Mouse (Mus musculus) stomach, embryonic 14.5 days (tissue): ENCODE measurements around the gene Gpr137. TPM values are rescaled to one million over a fixed set of nuclear protein-coding genes. Genes with fewer than 3 reads are reported as not detected.
A peak's percentile ranks its signal among the peaks of the same experiment; 100 is the strongest.

Experiments used
- ATAC-seq: fragments of 200-750 bp; cut with Nextera tagmentation; 2 replicates; pipeline ENCODE4 v1.8.0; 2017; ENCODE audit warnings: low read depth, moderate TSS enrichment; ENCODE audit not compliant: insufficient number of reproducible peaks, insufficient read depth, low FRiP score
- H3K27ac ChIP-seq: fragments of 300-500 bp; sonication (generic); 2 replicates; pipeline ENCODE4 v1.5.1; 2014; ENCODE audit warnings: mild to moderate bottlenecking, low read length, moderate library complexity, mixed read lengths
- H3K27me3 ChIP-seq: fragments of 300-500 bp; sonication (generic); 2 replicates; pipeline ENCODE4 v1.6.1; 2014; ENCODE audit warnings: low read length, control low read depth, mixed read lengths; ENCODE audit not compliant: control insufficient read depth, insufficient read depth
- H3K36me3 ChIP-seq: fragments of 300-500 bp; sonication (generic); 2 replicates; pipeline ENCODE4 v1.6.1; 2014; ENCODE audit warnings: mild to moderate bottlenecking, control low read depth, low read length, moderate library complexity, mixed read lengths; ENCODE audit not compliant: control insufficient read depth, insufficient read depth
- H3K4me1 ChIP-seq: fragments of 300-500 bp; sonication (generic); 2 replicates; pipeline ENCODE4 v1.6.1; 2014; ENCODE audit warnings: low read length, control low read depth, mixed read lengths; ENCODE audit not compliant: control insufficient read depth, insufficient read depth
- H3K4me2 ChIP-seq: fragments of 300-500 bp; sonication (generic); replicated peaks from 2 replicates; pipeline ENCODE4 v1.6.1; 2014; ENCODE audit warnings: low read depth, low read length, control low read depth
- H3K4me3 ChIP-seq: fragments of 300-500 bp; sonication (generic); 2 replicates; pipeline ENCODE4 v1.5.1; 2014; ENCODE audit warnings: low read depth, low read length, control low read depth
- H3K9ac ChIP-seq: fragments of 300-500 bp; sonication (generic); replicated peaks from 2 replicates; pipeline ENCODE4 v1.6.1; 2014; ENCODE audit warnings: low read depth, mild to moderate bottlenecking, control low read depth, low read length, moderate library complexity, mixed read lengths
- H3K9me3 ChIP-seq: fragments of 300-500 bp; sonication (generic); 2 replicates; pipeline ENCODE4 v1.6.1; 2016; ENCODE audit warnings: low read depth, low read length, control low read depth; ENCODE audit not compliant: control insufficient read depth
- WGBS: fragments of 180-500 bp; shearing (Covaris S2); extraction: QIAGEN DNeasy Blood & Tissue Kit; methylation state at CpG from one replicate; pipeline ENCODE4 v1.1.7; 2014; 5-methylcytosine and 5-hydroxymethylcytosine counted together
- polyA plus RNA-seq: library from polyadenylated mRNA; unstranded; fragments of >200 nt; fragmentation: Nextera tagmentation; extraction: Ambion mirVana; gene quantifications from 2 replicates; pipeline ENCODE4 v1.2.1, GENCODE M21; 2014

Gene Gpr137
- polyA plus RNA-seq, 1 experiment from 2014 or later: 21.8 TPM

GRCm38 (mm10) chr19:6922901-6923735 lies 19.2 kb downstream of the Gpr137 start:
- H3K4me3 ChIP-seq: no peak overlapping the region; the same call in 1 of the 2 replicates
- H3K4me1 ChIP-seq: peaks cover 16% of the 10 kb centered on the region
- H3K27me3 ChIP-seq: peaks cover 28% of the 10 kb centered on the region
- WGBS: 62% methylated on average over 6 of the region's 6 CpGs
- H3K4me2 ChIP-seq: no peak overlapping the region
- H3K9me3 ChIP-seq: no peaks in the 10 kb centered on the region
- no peak for ATAC-seq
- no peak overlapping the region for H3K27ac ChIP-seq
- no peaks in the 10 kb centered on the region for H3K36me3 ChIP-seq
- no peak overlapping the region for H3K9ac ChIP-seq

GRCm38 (mm10) chr19:6921647-6922567 lies 20.4 kb downstream of the Gpr137 start, which contains the start of gene Esrra:
TSS of gene Esrra (minus strand) at chr19:6921813.
- no peaks in the 10 kb centered on the region for H3K36me3 ChIP-seq
- 1% methylated on average over 64 of the region's 66 CpGs for WGBS
- H3K4me2 ChIP-seq: peak within 1 kb of the TSS; percentile 89
- H3K4me1 ChIP-seq: peaks cover 16% of the 10 kb centered on the region
- H3K9me3 ChIP-seq: no peaks in the 10 kb centered on the region
- peak; percentile 94 for ATAC-seq
- peak within 1 kb of the TSS; percentile 56; the same call in 1 of the 2 replicates for H3K27ac ChIP-seq
- H3K9ac ChIP-seq: peak within 1 kb of the TSS; percentile 29
- peak within 1 kb of the TSS; percentile 45 for H3K4me3 ChIP-seq
- H3K27me3 ChIP-seq: peaks cover 22% of the 10 kb centered on the region

- 2% methylated on average over 45 of the region's 48 CpGs for WGBS
- ATAC-seq: peak; percentile 1; the same call in 1 of the 2 replicates
- H3K9ac ChIP-seq: peak overlapping the region; percentile 29
- H3K4me2 ChIP-seq: peak overlapping the region; percentile 89
- no peaks in the 10 kb centered on the region for H3K9me3 ChIP-seq
- peaks cover 16% of the 10 kb centered on the region for H3K4me1 ChIP-seq
- peak overlapping the region; percentile 56; the same call in 1 of the 2 replicates for H3K27ac ChIP-seq
- peak overlapping the region; percentile 45 for H3K4me3 ChIP-seq
- H3K36me3 ChIP-seq: no peaks in the 10 kb centered on the region
- peaks cover 13% of the 10 kb centered on the region for H3K27me3 ChIP-seq
These were observed 21.3 kb downstream of the Gpr137 start for GRCm38 (mm10) chr19:6920741-6921636.

- Histone ChIP-seq H3K4me1 (peaks cover 12% of the 10 kb centered on the region), H3K27ac (peak overlapping the region; percentile 56; the same call in 1 of the 2 replicates), H3K9ac (peak overlapping the region; percentile 29; the same call in 1 of the 2 replicates), H3K4me2 (peak overlapping the region; percentile 89), H3K27me3 (0 out of 2 replicates have a peak, but pooled peaks cover 5% of the 10 kb centered on the region), H3K9me3 (no peaks in the 10 kb centered on the region), H3K36me3 (no peaks in the 10 kb centered on the region), H3K4me3 (peak overlapping the region; percentile 45)
- 35% methylated on average over 8 of the region's 8 CpGs for WGBS
- no peak for ATAC-seq
These were observed 22.2 kb downstream of the Gpr137 start for GRCm38 (mm10) chr19:6919876-6920740.

GRCm38 (mm10) chr19:6919431-6919830 lies 22.8 kb downstream of the Gpr137 start:
- Histone ChIP-seq H3K4me2 (no peak overlapping the region), H3K27ac (no peak overlapping the region), H3K4me1 (peaks cover 12% of the 10 kb centered on the region), H3K9me3 (no peaks in the 10 kb centered on the region), H3K9ac (no peak overlapping the region), H3K36me3 (no peaks in the 10 kb centered on the region), H3K4me3 (no peak overlapping the region), H3K27me3 (no peaks in the 10 kb centered on the region)
- ATAC-seq: no peak

GRCm38 (mm10) chr19:6918321-6918720 lies 24.0 kb downstream of the Gpr137 start:
- H3K4me2 ChIP-seq: no peak overlapping the region
- no peak overlapping the region for H3K4me3 ChIP-seq
- no peak for ATAC-seq
- no peak overlapping the region for H3K9ac ChIP-seq
- H3K27me3 ChIP-seq: no peaks in the 10 kb centered on the region
- 0 out of 2 replicates have a peak overlapping the region, but pooled peaks have one; percentile 21 for H3K27ac ChIP-seq
- no peaks in the 10 kb centered on the region for H3K9me3 ChIP-seq
- peaks cover 12% of the 10 kb centered on the region for H3K4me1 ChIP-seq
- H3K36me3 ChIP-seq: peaks cover 1% of the 10 kb centered on the region; the same call in 1 of the 2 replicates
- 84% methylated on average over 4 of the region's 4 CpGs for WGBS

- 0 out of 2 replicates have a peak overlapping the region, but pooled peaks have one; percentile 6 for H3K9ac ChIP-seq
- WGBS: 72% methylated on average over 4 of the region's 4 CpGs
- no peak overlapping the region for H3K4me3 ChIP-seq
- peaks cover 12% of the 10 kb centered on the region for H3K4me1 ChIP-seq
- no peak for ATAC-seq
- H3K36me3 ChIP-seq: peaks cover 19% of the 10 kb centered on the region
- no peaks in the 10 kb centered on the region for H3K27me3 ChIP-seq
- no peaks in the 10 kb centered on the region for H3K9me3 ChIP-seq
- no peak overlapping the region for H3K4me2 ChIP-seq
- H3K27ac ChIP-seq: no peak overlapping the region
These were observed 25.8 kb downstream of the Gpr137 start for GRCm38 (mm10) chr19:6916496-6916895.
